Mouse (Mus musculus): Measurements from ENCODE around the gene Crispld2. TPM values are rescaled to one million over a fixed set of nuclear protein-coding genes. Genes with fewer than 3 reads are reported as not detected.
A peak's percentile ranks its signal among the peaks of the same experiment; 100 is the strongest.

Gene Crispld2
- total and polyA plus RNA-seq, 3 experiments, result not detected

DNA sequence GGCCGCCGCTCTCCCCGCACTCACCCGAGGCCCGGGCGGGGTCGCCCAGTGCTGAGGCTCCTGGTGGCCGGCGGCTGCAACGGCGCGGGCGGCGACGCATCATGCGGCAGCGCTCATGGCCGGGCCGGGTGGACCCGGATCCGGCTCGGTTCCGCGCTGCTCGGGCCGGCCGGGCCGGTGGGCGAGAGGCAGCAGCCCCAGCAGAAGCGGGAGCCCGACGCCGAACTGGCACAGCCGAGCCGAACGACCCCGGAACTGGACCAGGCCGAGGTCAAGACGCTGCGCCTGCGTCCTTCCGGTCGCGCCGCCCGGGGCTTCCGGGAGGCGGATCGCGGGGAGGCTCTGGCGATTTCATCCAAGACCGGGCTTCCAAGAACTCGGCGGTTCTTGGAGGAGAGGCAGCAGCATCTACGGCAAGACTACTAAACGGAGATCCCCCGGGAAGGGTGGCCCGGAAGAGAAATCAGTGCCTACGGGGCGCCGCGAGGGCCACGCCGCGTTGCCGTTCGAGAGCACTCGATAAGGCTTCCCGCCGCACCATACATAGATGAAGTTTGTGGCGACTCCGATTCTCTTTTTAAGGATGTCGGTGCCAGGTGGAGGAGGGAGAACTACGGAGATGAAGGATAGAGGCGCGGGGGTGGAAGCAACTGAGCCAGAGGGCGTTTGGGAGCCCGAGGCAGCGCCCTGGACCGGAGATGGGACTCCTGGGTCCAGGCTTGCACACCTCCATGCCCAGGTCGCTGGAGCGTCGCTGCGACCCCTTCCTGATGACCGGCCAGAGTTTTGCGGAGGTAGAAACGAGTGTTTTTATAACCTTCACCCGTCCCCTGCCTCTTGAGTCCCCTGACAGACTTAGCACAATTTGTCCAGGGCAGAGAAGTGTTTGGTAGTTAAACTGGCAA is 109.1 kb downstream of the Crispld2 start, which contains the start of gene Zdhhc7:
TSS of gene Zdhhc7 (minus strand) at position 415 of the 905 bp plus-strand sequence.
- dilution Hi-C loops (cut with MboI; ENCODE audit: extremely low pct_ligation_motif_present, extremely low pct_unique_long_range_greater_than_20kb, low sequenced_read_pairs) (no loop called here), in situ Hi-C loops (cut with MboI; ENCODE audit: low pct_ligation_motif_present, low pct_unique_long_range_greater_than_20kb, low sequenced_read_pairs) (no loop called here)
- Histone ChIP-seq H3K4me1 (ENCODE audit: control insufficient read depth in 1 of 2, insufficient read depth in 2 of 2) (peaks cover 5 to 32% of the 10 kb centered on the region in 2 experiments), H3K27me3 (replicated peaks) (no peaks in the 10 kb centered on the region), H3K36me3 (replicated peaks in 1 of 2; ENCODE audit: control insufficient read depth in 1 of 2, insufficient read depth in 1 of 2, low read length in 1 of 2) (peaks cover 3 to 43% of the 10 kb centered on the region in 2 experiments), H3K4me2 (ENCODE audit: insufficient read depth, low read depth, poor library complexity, severe bottlenecking) (peak within 1 kb of the TSS; percentile 92), H3K79me2 (replicated peaks; ENCODE audit: control insufficient read depth, extremely low read depth, insufficient read depth, poor library complexity, severe bottlenecking) (peaks cover 22% of the 10 kb centered on the region; the same call in 1 of the 2 replicates), H3K9me3 (replicated peaks; ENCODE audit: low read length) (no peaks in the 10 kb centered on the region), H3K4me3 (replicated peaks in 1 of 3; ENCODE audit: low read depth in 2 of 3, low read length in 2 of 3, poor library complexity in 1 of 3) (peak within 1 kb of the TSS; percentile 78 to 87 (median 82)), H3K9ac (ENCODE audit: insufficient read depth, low read depth) (peak within 1 kb of the TSS; percentile 71), H3K27ac (ENCODE audit: insufficient read depth, low read depth) (no peak within 1 kb of the TSS)
- DNase-seq (ENCODE audit: extremely low read depth), result peak; percentile 38
- no peak for TF ChIP-seq CHD1 (IDR thresholded peaks at IDR 0.05; ENCODE audit: low read depth, low read length)
- TF ChIP-seq USF2 (conservative IDR thresholded peaks at IDR 0.05; ENCODE audit: low read depth, low read length), result no peak
- peak; percentile 76 for TF ChIP-seq MXI1 (IDR thresholded peaks at IDR 0.05; ENCODE audit: low read depth, low read length)
- TF ChIP-seq MEF2A (IDR thresholded peaks at IDR 0.05; ENCODE audit: borderline replicate concordance, low read depth, low read length), result peak; percentile 16; the same call in 1 of the 2 replicates
- TF ChIP-seq KAT2A (IDR thresholded peaks at IDR 0.05; ENCODE audit: insufficient replicate concordance, low read length), result peak; percentile 82; the same call in 1 of the 2 replicates
- TF ChIP-seq RAD21 (IDR thresholded peaks at IDR 0.05; ENCODE audit: low read depth, low read length), result no peak
- no peak for TF ChIP-seq CTCF (conservative IDR thresholded peaks at IDR 0.05 in 1 of 2, IDR thresholded peaks at IDR 0.05 in 1 of 2; ENCODE audit: low read depth in 2 of 2, low read length in 2 of 2)
- TF ChIP-seq POLR2AphosphoS2 (IDR thresholded peaks at IDR 0.05; ENCODE audit: low read depth, low read length), result peak; percentile 30; the same call in 1 of the 2 replicates
- peak; percentile 62 for TF ChIP-seq ZMIZ1 (IDR thresholded peaks at IDR 0.05; ENCODE audit: low read depth, low read length)
- TF ChIP-seq TCF12 (IDR thresholded peaks at IDR 0.05; ENCODE audit: low read depth, low read length), result peak; percentile 77; the same call in 1 of the 2 replicates
- TF ChIP-seq CHD2 (IDR thresholded peaks at IDR 0.05; ENCODE audit: low read length), result peak; percentile 64; the same call in 1 of the 2 replicates
- peak; percentile 46; the same call in 1 of the 2 replicates for TF ChIP-seq MAZ (IDR thresholded peaks at IDR 0.05; ENCODE audit: low read depth, low read length)
- peak; percentile 94 for TF ChIP-seq ELF1 (IDR thresholded peaks at IDR 0.05; ENCODE audit: low read depth, low read length)
- TF ChIP-seq NELFE (IDR thresholded peaks at IDR 0.05; ENCODE audit: low read depth, low read length), result peak; percentile 81
- TF ChIP-seq SIN3A (IDR thresholded peaks at IDR 0.05; ENCODE audit: low read length), result peak; percentile 89
- peak; percentile 70 for TF ChIP-seq NRF1 (IDR thresholded peaks at IDR 0.05; ENCODE audit: low read depth, low read length)
- 0 out of 2 replicates have a peak, but pooled peaks have one; percentile 14 for TF ChIP-seq TBP (conservative IDR thresholded peaks at IDR 0.05; ENCODE audit: low read depth, low read length)
- TF ChIP-seq IRF4 (IDR thresholded peaks at IDR 0.05; ENCODE audit: low read depth, low read length), result peak; percentile 48; the same call in 1 of the 2 replicates
- peak; percentile 84 for TF ChIP-seq POLR2A (IDR thresholded peaks at IDR 0.05; ENCODE audit: low read depth, low read length)
- TF ChIP-seq HCFC1 (IDR thresholded peaks at IDR 0.05; ENCODE audit: low read depth, low read length), result peak; percentile 90
- 0 out of 2 replicates have a peak, but pooled peaks have one; percentile 30 for TF ChIP-seq UBTF (IDR thresholded peaks at IDR 0.05; ENCODE audit: low read depth, low read length)

Other genes with a start within 250 kb of the Crispld2 start
- gene Tldc1, start 214.0 kb upstream of the Crispld2 start, total RNA-seq (2012; rRNA removed), result 7.8 and 10.4 TPM in 2 replicates
- 5.8 and 7.7 TPM in 2 replicates for gene Tldc1, start 214.0 kb upstream of the Crispld2 start, total RNA-seq (2014; rRNA removed)
- 3.8 and 8.1 TPM in 2 replicates for gene Tldc1, start 214.0 kb upstream of the Crispld2 start, polyA plus RNA-seq (2012; ENCODE audit: insufficient read length, low read depth)
- 59.6 and 69.1 TPM in 2 replicates for gene Cotl1, start 151.9 kb upstream of the Crispld2 start, total RNA-seq (2012; rRNA removed)
- gene Cotl1, start 151.9 kb upstream of the Crispld2 start, total RNA-seq (2014; rRNA removed), result 135 and 139 TPM in 2 replicates
- gene Cotl1, start 151.9 kb upstream of the Crispld2 start, polyA plus RNA-seq (2012; ENCODE audit: insufficient read length, low read depth), result 349 and 375 TPM in 2 replicates
- gene Klhl36, start 130.2 kb upstream of the Crispld2 start, total RNA-seq (2012; rRNA removed), result 5.2 and 7.9 TPM in 2 replicates
- 3.0 and 3.4 TPM in 2 replicates for gene Klhl36, start 130.2 kb upstream of the Crispld2 start, total RNA-seq (2014; rRNA removed)
- gene Klhl36, start 130.2 kb upstream of the Crispld2 start, polyA plus RNA-seq (2012; ENCODE audit: insufficient read length, low read depth), result 3.1 and 3.8 TPM in 2 replicates
- 152 and 167 TPM in 2 replicates for gene Usp10, start 82.1 kb upstream of the Crispld2 start, total RNA-seq (2012; rRNA removed)
- gene Usp10, start 82.1 kb upstream of the Crispld2 start, total RNA-seq (2014; rRNA removed), result 72.3 and 80.0 TPM in 2 replicates
- gene Usp10, start 82.1 kb upstream of the Crispld2 start, polyA plus RNA-seq (2012; ENCODE audit: insufficient read length, low read depth), result 125 and 161 TPM in 2 replicates
- 16.5 and 26.3 TPM in 2 replicates for gene Gm20388, start 81.6 kb upstream of the Crispld2 start, total RNA-seq (2012; rRNA removed)
- 11.9 and 14.8 TPM in 2 replicates for gene Gm20388, start 81.6 kb upstream of the Crispld2 start, total RNA-seq (2014; rRNA removed)
- gene Gm20388, start 81.6 kb upstream of the Crispld2 start, polyA plus RNA-seq (2012; ENCODE audit: insufficient read length, low read depth), result 22.2 and 27.2 TPM in 2 replicates
- gene Zdhhc7, start 109.0 kb downstream of the Crispld2 start, total RNA-seq (2012; rRNA removed), result 26.3 and 30.9 TPM in 2 replicates
- gene Zdhhc7, start 109.0 kb downstream of the Crispld2 start, total RNA-seq (2014; rRNA removed), result 18.3 and 18.5 TPM in 2 replicates
- gene Zdhhc7, start 109.0 kb downstream of the Crispld2 start, polyA plus RNA-seq (2012; ENCODE audit: insufficient read length, low read depth), result 22.7 and 23.7 TPM in 2 replicates
- gene 6430548M08Rik, start 121.7 kb downstream of the Crispld2 start, total RNA-seq (2012; rRNA removed), result 0.13 and 0.17 TPM in 2 replicates
- not detected in 2 replicates for gene 6430548M08Rik, start 121.7 kb downstream of the Crispld2 start, total RNA-seq (2014; rRNA removed)
- not detected in 2 replicates for gene 6430548M08Rik, start 121.7 kb downstream of the Crispld2 start, polyA plus RNA-seq (2012; ENCODE audit: insufficient read length, low read depth)
- not detected in 2 replicates for gene Fam92b, start 185.0 kb downstream of the Crispld2 start, total RNA-seq (2012; rRNA removed)
- gene Fam92b, start 185.0 kb downstream of the Crispld2 start, total RNA-seq (2014; rRNA removed), result not detected in 2 replicates
- gene Fam92b, start 185.0 kb downstream of the Crispld2 start, polyA plus RNA-seq (2012; ENCODE audit: insufficient read length, low read depth), result not detected in 2 replicates
- 5.6 and 8.5 TPM in 2 replicates for gene Gse1, start 236.0 kb downstream of the Crispld2 start, total RNA-seq (2012; rRNA removed)
- 0.96 and 1.3 TPM in 2 replicates for gene Gse1, start 236.0 kb downstream of the Crispld2 start, total RNA-seq (2014; rRNA removed)
- gene Gse1, start 236.0 kb downstream of the Crispld2 start, polyA plus RNA-seq (2012; ENCODE audit: insufficient read length, low read depth), result 8.8 and 9.8 TPM in 2 replicates